Mouse (Mus musculus): Measurements from ENCODE around the gene Cdx2. TPM values are rescaled to one million over a fixed set of nuclear protein-coding genes. Genes with fewer than 3 reads are reported as not detected.

The Cdx2 gene
- polyA plus RNA-seq, 1 experiment from 2014 or later = not detected

DNA sequence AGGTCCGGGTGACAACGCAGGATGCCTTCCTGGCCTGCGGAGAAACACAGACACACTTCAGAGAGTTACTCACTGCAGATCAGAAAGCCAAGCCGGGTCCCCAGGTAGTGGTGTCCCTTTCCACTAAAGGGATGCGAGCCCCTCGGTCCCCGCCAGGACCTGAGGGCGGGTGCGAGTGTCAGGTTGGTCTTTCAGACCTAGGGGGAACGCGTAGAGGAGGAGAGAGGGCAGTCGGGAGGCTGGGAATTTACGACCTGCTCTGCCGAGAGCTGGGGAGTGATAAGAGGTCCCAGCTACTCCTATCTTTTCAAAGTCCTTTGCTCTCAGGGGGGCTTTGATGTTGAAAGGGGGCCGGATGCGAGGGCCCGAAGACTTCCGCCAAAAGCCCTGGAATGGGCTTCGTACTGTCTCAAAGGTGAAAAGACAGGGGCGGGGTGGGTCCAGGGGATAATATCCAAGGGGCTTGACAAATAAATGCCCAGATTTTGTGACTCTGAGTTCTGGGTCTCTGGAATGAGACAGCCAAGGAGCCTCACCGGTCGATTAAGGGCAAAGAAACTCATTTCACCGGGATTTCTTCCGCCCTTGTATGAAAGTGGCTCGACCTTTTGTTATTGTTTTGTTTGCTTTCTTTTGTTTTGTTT lies 8.5 kb upstream of the Cdx2 start:
- no peak overlapping the region for H3K9ac ChIP-seq
- no peak for ATAC-seq (ENCODE audit: insufficient number of reproducible peaks, low FRiP score, low TSS enrichment, low read depth)
- WGBS = under 1% methylated on average over 25 of the region's 25 CpGs
- H3K4me3 ChIP-seq (replicated peaks) = no peak overlapping the region
- no peaks in the 10 kb centered on the region for H3K36me3 ChIP-seq
- H3K4me1 ChIP-seq = 0 out of 2 replicates have a peak, but pooled peaks cover 2% of the 10 kb centered on the region
- H3K4me2 ChIP-seq (replicated peaks) = no peak overlapping the region
- H3K27ac ChIP-seq (replicated peaks) = no peak overlapping the region
- H3K9me3 ChIP-seq (replicated peaks) = no peaks in the 10 kb centered on the region
- H3K27me3 ChIP-seq = peaks cover 94% of the 10 kb centered on the region

- ATAC-seq (ENCODE audit: insufficient number of reproducible peaks, low FRiP score, low TSS enrichment, low read depth) = no peak
- Histone ChIP-seq H3K4me2 (replicated peaks) (no peak overlapping the region), H3K4me3 (replicated peaks) (no peak overlapping the region), H3K27ac (replicated peaks) (no peak overlapping the region), H3K9me3 (replicated peaks) (no peaks in the 10 kb centered on the region), H3K9ac (no peak overlapping the region), H3K36me3 (no peaks in the 10 kb centered on the region), H3K27me3 (peaks cover 94% of the 10 kb centered on the region), H3K4me1 (0 out of 2 replicates have a peak, but pooled peaks cover 2% of the 10 kb centered on the region)
- WGBS = 1% methylated on average over 39 of the region's 39 CpGs
Measured at GRCm38 (mm10) chr5:147314646-147315431, 7.8 kb upstream of the Cdx2 start.

- no peak overlapping the region for H3K9ac ChIP-seq
- no peak for ATAC-seq (ENCODE audit: insufficient number of reproducible peaks, low FRiP score, low TSS enrichment, low read depth)
- no peak overlapping the region for H3K4me2 ChIP-seq (replicated peaks)
- WGBS = 2% methylated on average over 27 of the region's 27 CpGs
- H3K27me3 ChIP-seq = peaks cover 99% of the 10 kb centered on the region
- H3K4me1 ChIP-seq = 0 out of 2 replicates have a peak, but pooled peaks cover 2% of the 10 kb centered on the region
- no peaks in the 10 kb centered on the region for H3K9me3 ChIP-seq (replicated peaks)
- H3K4me3 ChIP-seq (replicated peaks) = no peak overlapping the region
- H3K27ac ChIP-seq (replicated peaks) = no peak overlapping the region
- H3K36me3 ChIP-seq = no peaks in the 10 kb centered on the region
Measured at GRCm38 (mm10) chr5:147312830-147313685, 6.0 kb upstream of the Cdx2 start.

DNA sequence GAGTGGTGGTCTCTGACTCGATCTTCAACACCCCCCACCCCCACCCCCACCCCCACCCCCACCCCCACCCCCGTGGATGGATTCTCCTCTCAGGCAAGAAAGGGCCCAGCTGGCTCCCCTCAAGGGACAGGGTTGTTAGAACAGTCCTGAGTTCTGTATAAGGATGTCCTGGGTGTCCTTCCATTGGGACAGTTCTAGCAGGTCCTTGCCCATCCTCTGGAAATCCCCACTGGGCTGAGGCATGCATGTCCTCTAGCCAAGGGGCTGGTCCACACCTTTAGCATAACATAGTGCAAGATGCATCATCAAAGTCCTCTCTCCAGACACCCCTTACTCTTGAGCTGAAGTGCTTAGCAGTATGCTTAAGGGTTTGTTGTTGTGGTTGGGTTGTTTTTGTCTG lies 2.7 kb upstream of the Cdx2 start:
- Histone ChIP-seq H3K4me2 (replicated peaks) (no peak overlapping the region), H3K27me3 (peaks cover 99% of the 10 kb centered on the region), H3K36me3 (no peaks in the 10 kb centered on the region), H3K9me3 (replicated peaks) (no peaks in the 10 kb centered on the region), H3K4me1 (peaks cover 21% of the 10 kb centered on the region), H3K27ac (replicated peaks) (no peak overlapping the region), H3K4me3 (replicated peaks) (no peak overlapping the region), H3K9ac (no peak overlapping the region)
- ATAC-seq (ENCODE audit: insufficient number of reproducible peaks, low FRiP score, low TSS enrichment, low read depth) = no peak
- WGBS = 10% methylated on average over 2 of the region's 2 CpGs

DNA sequence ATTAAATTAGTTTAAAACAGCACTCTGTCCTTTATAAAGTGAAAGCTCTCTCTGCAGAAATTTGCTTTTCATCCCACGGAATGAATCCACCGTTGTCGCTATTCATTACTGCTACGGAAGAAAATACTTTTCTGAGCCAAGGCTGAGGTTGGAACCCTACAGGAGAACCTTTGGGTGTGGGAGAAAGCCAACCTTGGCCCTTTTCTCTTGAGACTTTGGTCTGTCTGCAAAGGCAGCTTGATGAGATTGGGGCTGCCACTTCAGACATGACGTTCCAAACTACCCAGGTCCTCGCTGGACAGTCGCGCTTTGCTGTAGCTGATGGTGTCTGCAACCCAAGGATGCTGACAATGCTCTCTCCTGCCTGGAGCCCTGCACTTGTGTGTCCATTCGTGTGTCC lies 1.4 kb upstream of the Cdx2 start:
- peaks cover 99% of the 10 kb centered on the region for H3K27me3 ChIP-seq
- no peaks in the 10 kb centered on the region for H3K36me3 ChIP-seq
- H3K9ac ChIP-seq = no peak overlapping the region
- no peak overlapping the region for H3K4me2 ChIP-seq (replicated peaks)
- no peak overlapping the region for H3K27ac ChIP-seq (replicated peaks)
- no peak for ATAC-seq (ENCODE audit: insufficient number of reproducible peaks, low FRiP score, low TSS enrichment, low read depth)
- WGBS = 9% methylated on average over 9 of the region's 9 CpGs
- no peaks in the 10 kb centered on the region for H3K9me3 ChIP-seq (replicated peaks)
- peaks cover 27% of the 10 kb centered on the region for H3K4me1 ChIP-seq
- H3K4me3 ChIP-seq (replicated peaks) = no peak overlapping the region

- Histone ChIP-seq H3K27me3 (peaks cover 99% of the 10 kb centered on the region), H3K4me1 (peaks cover 27% of the 10 kb centered on the region), H3K36me3 (no peaks in the 10 kb centered on the region), H3K9me3 (replicated peaks) (no peaks in the 10 kb centered on the region), H3K4me2 (replicated peaks) (no peak overlapping the region), H3K9ac (no peak overlapping the region), H3K4me3 (replicated peaks) (no peak overlapping the region), H3K27ac (replicated peaks) (no peak overlapping the region)
- ATAC-seq (ENCODE audit: insufficient number of reproducible peaks, low FRiP score, low TSS enrichment, low read depth) = no peak
- WGBS = 2% methylated on average over 12 of the region's 12 CpGs
Measured at GRCm38 (mm10) chr5:147307398-147307785, 322 bp upstream of the Cdx2 start.

DNA sequence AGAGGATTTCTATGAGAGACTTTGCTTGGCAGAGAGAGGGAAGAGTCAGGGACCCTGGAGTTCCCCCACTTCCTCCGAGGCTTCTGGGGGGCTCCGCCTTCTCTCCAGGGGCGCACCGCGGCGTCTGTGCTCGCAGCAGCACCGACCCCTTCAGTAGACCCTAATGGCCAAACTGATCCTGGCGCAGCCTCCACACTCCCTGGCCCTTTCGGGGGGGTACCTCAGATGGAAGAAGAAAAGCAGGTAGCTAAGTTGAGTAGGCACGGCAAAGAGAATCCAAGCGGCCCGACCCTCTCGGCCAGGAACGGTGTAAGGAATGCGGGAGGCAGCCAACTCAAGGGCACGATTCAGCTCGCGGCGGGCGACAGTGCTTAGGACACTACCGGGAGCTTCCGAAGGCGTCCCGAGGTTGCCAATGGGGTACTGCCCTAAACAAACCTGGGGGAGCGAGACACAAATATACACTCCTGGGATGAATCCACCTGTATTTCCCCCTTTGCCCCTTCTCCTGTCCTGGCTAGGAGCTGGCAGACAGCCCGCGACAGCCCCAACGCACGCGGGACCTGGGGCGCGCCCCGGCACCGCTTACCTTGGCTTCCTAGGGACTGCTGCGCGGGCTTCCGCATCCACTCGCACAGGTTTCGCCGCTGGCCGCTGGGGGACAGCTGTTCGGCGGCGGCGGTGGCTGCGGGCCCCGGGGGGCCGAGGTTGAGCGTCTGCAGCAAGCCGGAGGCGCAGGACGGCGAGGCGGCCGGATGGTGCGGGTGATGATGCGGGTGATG lies 1.0 kb downstream of the Cdx2 start:
- peak overlapping the region; percentile 2; the same call in 1 of the 2 replicates for H3K4me3 ChIP-seq (replicated peaks)
- no peaks in the 10 kb centered on the region for H3K9me3 ChIP-seq (replicated peaks)
- H3K4me2 ChIP-seq (replicated peaks) = peak overlapping the region; percentile 28
- H3K4me1 ChIP-seq = peaks cover 27% of the 10 kb centered on the region
- H3K27me3 ChIP-seq = peaks cover 99% of the 10 kb centered on the region
- H3K27ac ChIP-seq (replicated peaks) = no peak overlapping the region
- no peak for ATAC-seq (ENCODE audit: insufficient number of reproducible peaks, low FRiP score, low TSS enrichment, low read depth)
- under 1% methylated on average over 57 of the region's 58 CpGs for WGBS
- H3K36me3 ChIP-seq = no peaks in the 10 kb centered on the region
- no peak overlapping the region for H3K9ac ChIP-seq

- peaks cover 99% of the 10 kb centered on the region for H3K27me3 ChIP-seq
- no peak overlapping the region for H3K9ac ChIP-seq
- H3K9me3 ChIP-seq (replicated peaks) = no peaks in the 10 kb centered on the region
- no peak overlapping the region for H3K27ac ChIP-seq (replicated peaks)
- peaks cover 27% of the 10 kb centered on the region for H3K4me1 ChIP-seq
- no peak for ATAC-seq (ENCODE audit: insufficient number of reproducible peaks, low FRiP score, low TSS enrichment, low read depth)
- no peak overlapping the region for H3K4me2 ChIP-seq (replicated peaks)
- H3K4me3 ChIP-seq (replicated peaks) = no peak overlapping the region
- under 1% methylated on average over 16 of the region's 16 CpGs for WGBS
- no peaks in the 10 kb centered on the region for H3K36me3 ChIP-seq
Measured at GRCm38 (mm10) chr5:147305166-147305565, 1.9 kb downstream of the Cdx2 start.

GRCm38 (mm10) chr5:147304276-147305155 lies 2.6 kb downstream of the Cdx2 start:
- WGBS = 1% methylated on average over 54 of the region's 54 CpGs
- no peak overlapping the region for H3K4me2 ChIP-seq (replicated peaks)
- H3K36me3 ChIP-seq = no peaks in the 10 kb centered on the region
- ATAC-seq (ENCODE audit: insufficient number of reproducible peaks, low FRiP score, low TSS enrichment, low read depth) = no peak
- no peaks in the 10 kb centered on the region for H3K9me3 ChIP-seq (replicated peaks)
- no peak overlapping the region for H3K27ac ChIP-seq (replicated peaks)
- peaks cover 100% of the 10 kb centered on the region for H3K27me3 ChIP-seq
- peaks cover 31% of the 10 kb centered on the region for H3K4me1 ChIP-seq
- H3K4me3 ChIP-seq (replicated peaks) = no peak overlapping the region
- H3K9ac ChIP-seq = no peak overlapping the region

- WGBS = 4% methylated on average over 13 of the region's 13 CpGs
- ATAC-seq (ENCODE audit: insufficient number of reproducible peaks, low FRiP score, low TSS enrichment, low read depth) = no peak
Measured at GRCm38 (mm10) chr5:147302746-147303400, 4.2 kb downstream of the Cdx2 start.

More at GRCm38 (mm10) chr5:147302746-147303400, 4.2 kb downstream of the Cdx2 start:
- H3K4me1 ChIP-seq = peaks cover 35% of the 10 kb centered on the region
- H3K9me3 ChIP-seq (replicated peaks) = no peaks in the 10 kb centered on the region
- H3K4me3 ChIP-seq (replicated peaks) = no peak overlapping the region
- no peak overlapping the region for H3K4me2 ChIP-seq (replicated peaks)
- peaks cover 100% of the 10 kb centered on the region for H3K27me3 ChIP-seq
- no peaks in the 10 kb centered on the region for H3K36me3 ChIP-seq
- no peak overlapping the region for H3K9ac ChIP-seq
- no peak overlapping the region for H3K27ac ChIP-seq (replicated peaks)

Measured in embryonic facial prominence, embryonic 15.5 days (tissue).